Mouse (Mus musculus): ENCODE measurements around the gene Fgfr2.

The Fgfr2 gene

DNA sequence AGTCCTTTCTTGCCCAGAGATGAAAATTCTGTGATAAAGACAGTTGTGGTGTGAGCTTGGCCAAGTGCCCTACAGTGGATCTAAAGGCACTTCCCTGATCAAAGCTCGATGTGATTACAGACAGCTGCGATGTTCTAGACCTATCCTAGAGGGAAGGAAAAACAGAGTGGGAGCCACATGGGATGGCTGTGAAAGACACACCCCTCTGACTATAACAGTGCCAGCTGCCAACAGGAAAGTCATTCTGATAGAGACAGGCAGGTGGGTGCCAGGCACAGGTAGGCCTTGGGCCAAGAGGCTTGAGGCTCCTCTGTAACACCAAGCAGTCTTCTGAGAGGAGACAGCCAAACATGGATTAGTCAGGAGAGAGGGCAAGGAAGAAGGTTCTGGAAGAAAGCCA is 2104.0 kb downstream of the Fgfr2 start:
- no peak for DNase-seq (ENCODE audit: low spot score)

DNA sequence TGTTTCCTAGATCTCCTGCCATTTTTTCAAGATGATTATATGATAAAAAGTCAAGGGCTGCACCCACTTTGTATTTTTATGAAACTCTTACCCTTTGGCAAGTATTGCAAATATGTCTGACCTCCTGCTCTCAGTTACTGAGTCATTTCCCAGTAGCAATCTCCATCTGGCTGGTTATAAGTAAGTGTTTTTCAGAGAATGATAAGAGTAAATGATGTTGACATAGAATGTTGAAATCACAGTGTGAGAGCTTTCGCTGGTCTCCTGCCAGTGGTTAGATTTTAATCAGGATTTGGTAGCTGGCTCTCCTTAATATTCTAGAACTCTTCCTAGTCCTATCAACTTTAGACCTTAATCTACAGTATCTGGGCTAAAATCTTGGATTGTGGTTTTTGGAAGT is 2111.2 kb downstream of the Fgfr2 start:
- peak; percentile 73 for DNase-seq (ENCODE audit: low spot score)

DNA sequence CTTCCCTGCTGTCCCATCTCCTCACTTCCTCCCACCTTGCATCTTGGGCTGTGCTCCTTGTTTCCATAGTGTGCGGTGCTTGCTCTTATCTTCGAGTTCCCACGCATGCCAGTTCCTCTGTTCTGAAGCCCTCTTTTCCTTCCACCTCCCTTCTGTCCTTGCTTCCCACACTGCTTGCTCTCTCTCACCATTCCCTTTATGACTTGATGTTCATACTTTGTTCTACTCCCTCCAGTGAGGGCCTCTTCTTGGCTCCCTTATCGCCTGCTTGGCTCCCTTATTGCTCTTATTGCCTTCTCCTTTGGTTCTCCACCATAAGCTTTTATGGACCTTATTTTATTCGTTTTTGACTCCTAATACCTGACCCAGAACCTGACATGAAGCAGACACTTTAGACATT is 2114.0 kb downstream of the Fgfr2 start:
- DNase-seq (ENCODE audit: low spot score), result no peak

DNA sequence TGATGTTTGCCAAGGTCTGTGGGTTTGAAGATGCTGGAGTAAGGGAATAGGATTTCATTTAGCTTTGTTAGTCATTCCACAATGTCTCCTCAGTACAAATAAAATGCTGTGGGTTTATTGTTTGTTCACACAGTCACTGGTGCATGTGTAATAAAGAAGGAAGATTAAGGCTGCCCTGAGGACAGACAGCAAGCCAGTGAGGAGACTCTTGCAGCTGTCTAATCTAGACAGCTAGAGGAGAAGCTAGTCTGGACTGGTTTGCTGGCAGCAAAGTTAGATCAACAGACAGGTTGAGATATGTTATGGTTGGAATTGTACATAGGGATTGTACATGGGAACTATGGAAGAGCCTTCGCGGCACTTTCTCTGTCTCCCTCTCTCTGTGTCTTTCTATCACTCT is 2115.9 kb downstream of the Fgfr2 start:
- no peak for DNase-seq (ENCODE audit: low spot score)

DNA sequence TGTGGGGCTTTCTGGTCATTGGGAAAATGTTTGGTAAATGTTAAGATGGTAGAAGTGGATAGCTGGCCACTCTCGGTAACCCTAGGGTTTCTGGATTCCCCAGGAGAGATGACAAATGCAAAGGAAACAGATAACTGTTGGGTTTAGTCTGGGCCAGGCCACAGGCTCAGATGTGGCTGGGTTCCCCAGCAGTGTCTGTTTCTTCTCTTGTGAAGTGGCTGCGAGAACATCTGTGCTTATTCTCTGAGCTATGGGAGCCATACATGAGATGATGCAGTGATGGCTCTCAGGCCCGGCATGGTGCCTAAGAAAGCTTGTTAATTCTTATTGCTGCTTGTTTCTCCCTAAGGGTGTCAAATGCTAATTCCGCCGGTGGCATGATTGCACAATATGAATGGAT is 2119.1 kb downstream of the Fgfr2 start:
- DNase-seq (ENCODE audit: low spot score), result no peak

DNA sequence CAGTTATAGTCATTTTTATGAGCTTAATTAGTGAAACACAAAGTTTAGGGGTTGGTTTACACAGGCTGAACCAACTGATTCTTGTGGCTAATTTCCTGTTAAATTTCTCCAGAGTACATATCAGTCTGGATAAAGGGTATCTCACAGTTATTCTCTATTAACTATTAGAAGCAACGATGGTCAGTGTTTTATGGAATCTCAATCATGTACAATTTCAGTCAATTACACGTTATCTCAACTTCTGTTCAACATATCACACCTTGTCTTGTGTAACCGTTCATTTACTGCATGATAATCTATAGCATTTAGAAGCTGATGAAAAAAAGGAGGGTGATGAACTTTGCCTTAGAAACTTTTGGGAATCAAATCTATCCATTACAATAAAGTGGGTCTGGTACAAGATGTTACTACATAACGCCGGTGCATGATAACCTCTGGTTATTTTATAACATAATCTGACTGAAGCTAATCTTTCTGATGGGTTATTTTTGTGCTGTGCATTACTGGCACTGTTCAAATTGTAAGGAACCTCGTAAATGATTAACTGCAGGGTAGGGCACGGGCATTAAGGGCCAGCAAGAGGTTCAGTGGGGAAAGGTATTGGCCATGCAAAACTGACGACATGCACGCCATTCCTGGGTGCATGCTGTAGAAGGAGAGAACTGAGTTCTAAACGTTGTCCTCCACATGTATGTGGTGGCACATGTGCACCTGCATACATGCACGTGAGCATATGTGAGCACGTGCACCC is 2121.0 kb downstream of the Fgfr2 start:
- DNase-seq (ENCODE audit: low spot score), result no peak

DNA sequence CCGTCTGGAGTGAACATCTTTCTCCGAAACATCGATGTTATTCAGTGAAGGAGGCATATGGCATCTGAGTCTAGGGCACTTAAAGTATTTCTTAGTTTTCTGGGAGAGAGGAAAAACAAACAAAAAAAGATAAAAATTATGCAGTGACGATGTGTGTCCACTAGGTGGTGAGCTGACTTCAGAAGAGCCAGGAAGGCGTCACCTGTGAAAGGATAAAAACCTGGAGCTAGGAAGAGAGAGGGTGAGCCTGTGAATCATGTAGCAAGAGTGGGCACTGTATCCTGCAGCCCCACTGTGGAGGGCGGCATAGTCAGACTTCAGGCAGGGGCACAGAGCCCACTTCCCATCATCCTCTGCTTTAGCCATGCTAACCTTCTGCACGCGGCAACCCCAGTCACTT is 2129.2 kb downstream of the Fgfr2 start:
- DNase-seq (ENCODE audit: low spot score), result no peak

DNA sequence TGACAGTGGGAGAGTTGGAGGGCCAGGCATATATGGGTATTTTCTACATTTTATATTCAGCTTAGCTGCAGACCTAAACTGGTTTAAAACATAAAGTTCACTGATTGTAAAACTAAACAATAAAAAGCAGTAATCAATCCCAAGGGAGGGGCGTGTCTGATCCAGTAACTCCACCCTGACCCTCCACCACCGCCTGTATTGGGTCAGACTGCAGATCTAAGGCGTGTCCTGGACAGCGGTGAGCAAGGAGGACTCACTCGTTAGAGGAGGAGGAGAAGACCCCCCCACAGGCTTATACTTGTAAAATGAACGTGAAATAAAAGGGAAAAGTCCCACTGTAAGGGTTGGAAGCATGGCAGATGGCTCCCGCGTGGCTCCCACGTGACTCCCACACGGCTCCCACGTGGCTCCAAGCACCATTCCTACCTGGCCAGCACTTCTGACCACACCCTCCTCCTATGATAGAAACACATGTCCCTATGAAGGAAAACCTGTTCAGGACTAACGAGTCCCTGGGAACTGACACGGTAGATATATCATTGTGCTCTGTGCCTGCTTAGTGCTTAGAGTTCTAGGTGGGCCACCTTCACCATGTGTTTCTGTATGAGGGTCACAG is 2131.9 kb downstream of the Fgfr2 start:
- no peak for DNase-seq (ENCODE audit: low spot score)

DNA sequence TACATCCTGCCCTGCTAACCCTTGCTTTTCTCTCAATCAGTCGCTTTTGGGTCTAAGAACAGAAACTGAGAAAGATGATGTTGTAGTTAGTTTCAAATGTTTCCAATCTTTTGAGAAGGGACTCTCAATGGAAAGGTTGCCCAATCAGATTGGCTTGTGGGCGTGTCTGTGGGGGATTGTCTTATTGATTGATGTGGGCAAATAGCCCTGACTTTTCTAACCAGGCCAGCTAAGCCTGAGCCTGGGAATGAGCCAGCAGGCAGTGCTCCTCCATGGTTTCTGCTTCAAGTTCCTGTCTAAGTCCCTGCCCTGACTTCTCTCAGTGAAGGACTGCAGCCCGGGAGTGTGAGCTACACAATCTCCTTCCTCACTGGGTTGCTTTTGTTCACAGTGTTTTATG is 2133.8 kb downstream of the Fgfr2 start:
- DNase-seq (ENCODE audit: low spot score), result no peak

DNA sequence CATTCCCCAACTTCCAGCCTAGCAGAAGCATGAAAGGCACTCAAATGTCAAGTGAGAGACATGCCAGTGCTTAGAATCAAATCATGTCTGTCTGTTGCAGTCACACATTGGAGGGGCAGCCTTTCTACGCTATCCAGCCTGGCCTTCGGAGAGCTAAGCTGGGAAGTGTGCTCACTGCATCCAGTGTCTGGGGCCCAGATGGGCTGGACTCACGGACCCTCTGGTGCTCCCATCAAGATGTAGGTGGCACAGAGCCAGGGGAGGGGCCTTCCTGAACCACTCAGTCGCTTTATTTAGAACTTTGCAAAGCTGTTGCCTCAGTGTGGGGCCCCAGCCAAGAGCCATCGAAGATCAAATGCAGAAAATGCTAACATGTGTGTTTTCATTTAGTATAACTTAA is 2135.0 kb downstream of the Fgfr2 start:
- DNase-seq (ENCODE audit: low spot score), result no peak

DNA sequence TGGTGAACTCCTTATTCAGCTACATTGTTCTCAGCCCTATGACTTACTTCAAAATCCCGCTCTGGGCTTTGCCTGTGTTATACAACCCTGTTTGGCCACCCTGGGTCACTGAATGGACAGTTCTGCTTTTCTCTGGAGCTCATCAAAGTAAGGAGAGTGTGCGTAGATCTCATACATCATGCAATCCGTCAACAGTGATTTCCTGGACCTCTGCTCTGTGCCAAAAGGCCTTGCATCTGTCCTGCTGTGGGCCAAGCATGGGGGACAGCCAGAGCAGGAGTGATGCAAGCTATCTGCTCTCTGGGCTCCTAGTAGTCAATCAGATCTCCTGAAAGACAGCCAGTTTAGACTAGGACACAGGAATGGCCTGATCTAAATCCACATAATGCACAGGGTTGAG is 2137.4 kb downstream of the Fgfr2 start:
- no peak for DNase-seq (ENCODE audit: low spot score)

DNA sequence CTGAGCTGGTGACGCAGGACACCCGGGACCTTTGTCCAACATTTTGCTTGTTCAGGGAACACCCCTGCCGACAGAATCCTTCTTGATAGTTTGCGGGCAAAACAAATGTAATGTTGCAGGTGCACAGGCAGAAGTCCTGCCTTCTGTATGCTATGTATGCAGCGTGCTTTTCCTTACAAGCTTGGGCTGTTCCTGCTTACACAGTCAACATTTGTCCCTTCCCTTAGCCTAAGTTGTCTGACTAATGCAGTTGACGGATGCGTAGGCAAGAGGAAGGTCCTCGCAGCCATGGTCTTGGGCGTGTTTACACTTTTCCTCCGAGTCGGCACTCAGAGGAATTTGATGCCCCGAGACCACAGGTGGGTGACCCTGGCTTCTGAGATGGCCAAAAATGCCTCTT is 2138.0 kb downstream of the Fgfr2 start:
- DNase-seq (ENCODE audit: low spot score), result no peak

DNA sequence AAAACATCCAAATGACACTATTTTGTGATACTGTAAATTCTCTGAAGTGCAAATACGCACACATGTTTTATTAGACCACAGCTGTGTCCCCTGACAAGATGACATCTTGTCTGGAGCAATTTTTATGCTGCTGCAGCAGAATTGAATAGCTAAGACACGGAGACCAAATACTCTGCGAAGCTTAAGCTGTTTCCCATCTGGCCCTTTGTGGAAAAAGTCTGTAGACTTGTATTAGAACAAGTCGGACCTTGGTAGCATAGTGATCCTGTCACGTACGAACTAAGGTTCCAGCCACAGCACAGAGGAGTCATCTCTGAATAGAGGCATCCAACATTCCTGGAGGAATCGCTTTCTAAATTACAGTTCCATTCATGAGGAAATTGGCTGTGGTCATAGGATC is 2138.9 kb downstream of the Fgfr2 start:
- no peak for DNase-seq (ENCODE audit: low spot score)

DNA sequence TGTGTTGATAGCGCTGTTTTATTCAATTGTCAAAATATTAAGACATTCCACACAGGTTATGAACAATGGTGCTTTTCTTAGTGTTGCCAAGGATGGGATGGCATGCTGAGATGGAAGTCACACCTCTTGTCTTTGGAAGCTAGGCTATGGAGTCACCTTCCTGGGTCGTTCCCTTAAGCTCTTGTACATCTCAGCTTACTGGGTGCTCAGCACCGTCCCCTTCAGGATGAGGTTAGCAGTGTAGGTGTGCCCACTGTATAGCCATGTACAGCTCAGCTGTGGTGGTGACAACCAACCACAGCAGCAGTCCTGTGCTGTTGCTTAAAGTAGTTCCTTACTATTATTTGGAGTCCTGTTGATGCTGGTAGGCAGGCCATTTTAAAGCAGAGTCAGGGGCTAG is 2140.3 kb downstream of the Fgfr2 start:
- DNase-seq (ENCODE audit: low spot score), result no peak

DNA sequence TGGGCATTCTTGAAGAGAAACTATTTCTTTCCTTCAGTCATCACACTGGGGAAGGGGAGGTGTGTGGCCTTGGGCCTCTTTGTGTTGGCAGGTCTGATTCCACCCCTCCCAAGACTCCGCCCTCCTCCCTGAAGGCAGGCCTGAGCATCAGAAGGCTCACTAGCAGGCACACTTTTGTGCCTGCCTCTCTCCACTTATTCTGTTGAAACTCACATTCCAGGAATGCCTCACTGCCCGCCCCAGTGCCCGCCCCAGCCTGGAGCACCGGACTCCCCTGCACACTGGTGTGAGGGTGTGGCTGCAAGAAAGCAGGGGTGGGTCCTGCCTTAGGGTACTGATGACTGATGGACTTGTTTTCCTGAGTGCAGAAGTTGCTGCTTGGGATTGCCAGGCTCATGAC is 2140.8 kb downstream of the Fgfr2 start:
- DNase-seq (ENCODE audit: low spot score), result peak; percentile 86

DNA sequence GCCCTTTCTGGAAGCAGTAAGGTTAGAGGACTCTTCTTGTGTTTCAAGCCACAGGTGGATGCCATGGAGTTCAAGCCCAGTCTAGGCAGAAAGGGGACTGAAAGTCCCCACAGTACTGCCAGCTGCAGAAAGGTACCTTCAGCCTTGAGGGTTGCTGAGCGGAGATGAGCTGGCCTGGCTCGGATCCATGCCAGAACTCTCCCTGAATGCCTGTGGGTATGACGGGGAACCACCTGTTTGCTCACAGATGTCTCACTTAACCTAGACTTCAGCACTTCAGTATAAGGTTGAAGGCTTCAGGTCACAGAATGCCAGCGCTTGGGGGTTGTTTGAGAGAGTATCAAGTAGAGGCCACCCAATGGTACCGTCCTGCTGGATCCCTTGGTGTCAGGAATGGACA is 2143.0 kb downstream of the Fgfr2 start:
- no peak for DNase-seq (ENCODE audit: low spot score)

DNA sequence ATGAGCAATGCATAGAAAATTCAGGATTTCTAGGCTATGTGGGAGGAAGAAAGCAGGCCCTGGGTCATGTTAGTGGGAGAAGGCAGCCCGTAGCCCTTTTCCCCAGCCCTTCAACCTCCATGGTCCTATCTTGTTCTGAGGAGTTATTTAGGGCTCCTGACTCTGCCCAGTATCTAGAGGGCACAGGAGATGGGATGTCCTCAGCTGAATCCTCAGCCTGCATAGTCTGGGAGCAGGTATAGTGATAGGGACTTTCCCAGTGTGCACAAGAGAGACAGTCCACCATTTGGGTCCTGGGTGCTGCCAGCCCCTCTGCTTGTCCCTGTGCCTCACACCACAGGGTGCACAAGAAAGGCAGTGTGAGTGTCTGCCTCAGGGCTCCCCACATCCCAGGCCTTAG is 2144.6 kb downstream of the Fgfr2 start:
- DNase-seq (ENCODE audit: low spot score), result no peak

DNA sequence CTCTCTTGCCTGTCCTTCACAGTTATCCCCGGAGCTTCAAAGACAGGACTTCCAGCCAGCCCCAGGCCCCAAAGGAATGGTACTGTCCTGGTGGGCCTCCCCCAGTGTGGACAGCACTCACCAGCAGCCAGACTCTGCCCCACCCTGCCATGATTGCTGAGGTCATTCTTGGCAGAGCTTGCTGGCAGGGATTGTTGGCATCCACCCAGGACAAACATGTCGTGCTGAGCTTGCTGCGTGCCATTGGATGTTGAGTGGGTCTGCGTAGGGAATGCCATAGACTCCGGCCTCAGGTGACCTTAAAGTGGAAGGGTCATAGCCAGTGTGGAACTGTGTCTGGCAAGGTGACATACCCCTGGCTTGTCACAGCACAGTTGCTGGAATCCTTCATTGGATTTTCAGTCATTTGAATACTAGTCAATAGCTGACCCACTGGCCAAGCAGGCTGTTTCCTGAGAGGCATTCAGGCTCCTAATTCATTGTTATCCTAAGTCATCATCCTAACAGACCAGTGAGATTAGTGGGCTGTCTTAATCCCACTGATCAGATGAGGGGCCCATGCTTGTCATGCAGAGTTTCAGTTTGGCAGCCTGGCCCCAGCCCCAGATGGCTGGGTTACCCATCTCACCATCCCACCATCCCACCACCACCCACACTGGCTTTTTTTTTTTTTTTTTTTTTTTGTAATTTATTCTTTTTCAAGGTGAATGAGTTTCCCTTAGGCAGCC is 2145.2 kb downstream of the Fgfr2 start:
- peak; percentile 94 for DNase-seq (ENCODE audit: low spot score)

DNA sequence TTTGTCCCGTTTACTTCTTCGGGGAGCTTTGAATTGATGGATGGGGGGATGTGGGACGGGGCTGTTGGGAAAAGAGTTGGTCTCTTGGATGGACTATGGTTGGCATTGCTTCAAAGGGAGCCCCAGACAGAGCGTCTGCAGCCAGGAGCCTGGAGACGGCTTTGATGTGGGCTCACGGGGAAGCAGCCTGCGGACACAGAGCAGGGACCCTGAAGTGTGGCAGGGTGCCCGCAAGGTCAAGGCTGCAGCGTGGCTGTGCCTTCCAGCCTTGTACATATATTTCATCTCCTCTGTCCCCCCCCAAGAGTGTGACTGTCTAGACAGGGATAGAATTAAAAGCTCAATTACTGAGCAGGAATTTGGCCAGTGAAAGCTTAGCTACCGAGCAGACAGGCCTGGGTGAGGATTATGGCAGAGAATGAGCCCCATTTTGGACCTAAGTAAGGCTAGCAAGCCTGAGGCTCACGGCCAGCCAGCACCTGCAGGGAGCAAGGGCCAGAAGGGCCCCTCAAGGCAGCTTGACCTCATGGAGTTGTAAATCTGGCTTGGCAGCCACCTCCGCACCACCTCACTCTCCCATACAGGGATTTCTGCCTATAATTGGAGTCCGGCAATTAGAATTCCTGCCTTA is 2146.7 kb downstream of the Fgfr2 start:
- no peak for DNase-seq (ENCODE audit: low spot score)

DNA sequence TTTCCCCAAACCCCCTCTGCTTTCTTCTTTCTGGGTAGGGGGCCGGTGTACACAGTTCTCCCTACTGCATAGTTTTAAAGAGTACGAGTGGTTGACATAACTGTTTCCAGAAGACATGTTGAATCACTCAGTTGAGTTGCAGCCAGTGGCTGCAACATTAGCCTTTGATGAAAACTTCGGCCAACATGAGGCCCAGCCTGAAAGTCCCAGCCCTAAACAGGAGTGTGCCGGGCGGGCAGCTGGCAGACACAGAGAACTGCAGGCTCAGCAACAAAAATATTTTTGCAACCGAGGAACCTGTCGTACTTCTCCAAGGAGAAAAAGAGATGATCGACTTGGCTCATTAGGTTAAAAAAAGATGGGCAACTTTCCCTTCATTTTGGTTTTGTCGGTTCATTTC is 2150.4 kb downstream of the Fgfr2 start:
- no peak for DNase-seq (ENCODE audit: low spot score)

DNA sequence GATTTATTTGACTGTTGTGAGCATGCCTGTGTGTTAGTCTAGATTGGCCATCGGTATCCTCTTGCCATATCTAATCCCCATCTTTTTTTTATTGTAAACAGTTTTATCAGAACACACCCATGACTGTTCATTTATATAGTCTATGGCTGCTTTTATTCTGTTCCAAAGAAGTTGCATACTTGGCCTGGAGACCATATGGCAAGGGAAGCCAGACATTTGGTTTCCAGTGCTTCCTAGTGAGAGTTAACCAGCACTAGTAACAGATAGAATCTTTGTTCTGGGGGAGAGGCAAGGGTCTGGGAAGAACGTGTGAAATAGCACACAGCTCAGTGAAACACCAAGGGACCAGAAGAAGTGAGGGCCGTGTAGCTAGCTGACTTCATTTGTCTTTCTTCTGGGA is 2153.6 kb downstream of the Fgfr2 start:
- DNase-seq (ENCODE audit: low spot score), result no peak

DNA sequence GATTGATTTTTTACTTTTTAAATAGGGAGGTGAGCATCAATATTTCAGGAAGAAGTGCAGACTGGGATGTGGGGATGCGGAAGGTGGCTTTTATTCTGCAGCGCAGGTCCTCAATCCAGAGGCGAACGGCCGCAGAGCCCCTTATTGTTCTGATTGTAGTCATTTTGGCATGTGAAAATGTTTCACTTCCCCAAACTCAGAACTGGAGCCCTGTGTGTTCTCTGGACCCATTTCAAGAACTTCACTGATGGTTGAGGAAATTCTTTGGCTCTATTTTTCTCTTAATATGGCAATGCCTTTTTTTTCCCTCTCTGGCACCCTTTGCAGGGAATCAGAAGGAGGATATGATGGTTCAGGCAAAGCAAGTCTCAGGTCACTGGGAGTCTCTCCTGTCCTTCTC is 2154.1 kb downstream of the Fgfr2 start:
- DNase-seq (ENCODE audit: low spot score), result peak; percentile 16

DNA sequence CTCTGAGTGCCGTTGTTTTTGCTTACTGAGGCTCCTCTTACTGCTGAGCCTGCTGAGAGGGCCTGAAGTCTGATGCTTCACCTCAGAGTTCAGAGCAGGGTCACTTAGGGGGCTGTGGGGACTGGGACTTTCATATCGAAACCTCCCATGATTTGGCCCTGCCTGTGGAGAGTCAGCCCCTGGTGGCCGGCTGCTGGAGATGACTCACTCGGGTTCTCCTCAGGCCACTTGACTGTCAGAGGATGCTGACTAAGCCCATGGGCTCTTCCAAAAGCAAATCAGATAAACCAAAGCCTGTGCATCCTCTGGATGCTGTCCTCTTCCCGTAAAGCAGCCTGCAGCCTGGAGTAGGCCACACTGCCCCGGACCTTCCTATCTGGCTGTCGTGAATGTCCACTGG is 2154.6 kb downstream of the Fgfr2 start:
- no peak for DNase-seq (ENCODE audit: low spot score)

Measured in lung, postnatal 25 days (tissue).